Mouse (Mus musculus) lung, adult 2 months (tissue): ENCODE measurements around the gene Ankrd13b. TPM values are rescaled to one million over a fixed set of nuclear protein-coding genes. Genes with fewer than 3 reads are reported as not detected.

Experiments used
- DNase-seq: peaks from one replicate; pipeline ENCODE4 v3.0.0; 2022
- H3K4me1 ChIP-seq: fragments of 200-500 bp; 2 replicates; pipeline ENCODE4 v1.6.1; 2011; ENCODE audit warnings: low read length; ENCODE audit not compliant: control insufficient read depth, insufficient read depth
- H3K4me3 ChIP-seq: fragments of 200-500 bp; replicated peaks from 2 replicates; pipeline ENCODE3; 2011; ENCODE audit warnings: low read depth, mild to moderate bottlenecking, control low read depth, low read length; ENCODE audit errors: extremely low read depth
- CTCF ChIP-seq: fragments of 200-500 bp; IDR thresholded peaks from 2 replicates; pipeline ENCODE4 v1.5.1; 2011; ENCODE audit warnings: mild to moderate bottlenecking, low read length, control low read depth; ENCODE audit not compliant: insufficient read depth
- POLR2A ChIP-seq: fragments of 200-500 bp; IDR thresholded peaks from 2 replicates; pipeline ENCODE4 v1.6.1; 2011; ENCODE audit warnings: low read depth, mild to moderate bottlenecking, control low read depth, low read length, borderline replicate concordance; ENCODE audit errors: extremely low read depth
- WGBS: fragments of 180-500 bp; shearing (Covaris S2); methylation state at CpG from one replicate; pipeline ENCODE4 v1.1.7; 2018; 5-methylcytosine and 5-hydroxymethylcytosine counted together
- polyA plus RNA-seq: library from polyadenylated mRNA; depleted of rRNA; stranded (reverse); fragments of >200 nt; gene quantifications from 2 replicates; pipeline ENCODE4 v1.2.3, GENCODE M21; 2012

The Ankrd13b gene
- polyA plus RNA-seq, 1 experiment, result 22.4 TPM

DNA sequence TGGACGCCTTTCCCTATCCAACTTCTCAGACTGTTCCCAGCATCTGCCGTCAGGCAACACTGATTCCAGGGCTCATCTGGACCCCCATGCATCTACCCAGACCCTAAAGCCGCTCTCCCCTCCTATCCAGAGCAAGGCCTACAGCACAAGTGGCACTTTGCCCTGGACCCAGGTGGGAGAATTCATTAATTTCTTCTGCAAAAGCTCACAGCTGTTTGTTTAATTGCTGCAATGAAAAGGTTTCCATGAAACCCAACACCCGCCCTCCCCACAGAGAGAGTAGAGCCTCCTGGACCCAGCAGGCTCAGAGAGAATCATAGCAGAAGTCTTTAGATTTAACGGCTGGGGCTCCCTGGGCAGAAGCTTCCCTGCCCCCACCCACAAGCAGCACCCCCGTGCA, 4.2 kb downstream of the Ankrd13b start:
- no peak for TF ChIP-seq CTCF
- no peak for TF ChIP-seq POLR2A
- DNase-seq, result no peak
- 80% methylated on average over 6 of the region's 6 CpGs for WGBS
- Histone ChIP-seq H3K4me1 (peaks cover 7% of the 10 kb centered on the region; the same call in 1 of the 2 replicates), H3K4me3 (no peak overlapping the region)

DNA sequence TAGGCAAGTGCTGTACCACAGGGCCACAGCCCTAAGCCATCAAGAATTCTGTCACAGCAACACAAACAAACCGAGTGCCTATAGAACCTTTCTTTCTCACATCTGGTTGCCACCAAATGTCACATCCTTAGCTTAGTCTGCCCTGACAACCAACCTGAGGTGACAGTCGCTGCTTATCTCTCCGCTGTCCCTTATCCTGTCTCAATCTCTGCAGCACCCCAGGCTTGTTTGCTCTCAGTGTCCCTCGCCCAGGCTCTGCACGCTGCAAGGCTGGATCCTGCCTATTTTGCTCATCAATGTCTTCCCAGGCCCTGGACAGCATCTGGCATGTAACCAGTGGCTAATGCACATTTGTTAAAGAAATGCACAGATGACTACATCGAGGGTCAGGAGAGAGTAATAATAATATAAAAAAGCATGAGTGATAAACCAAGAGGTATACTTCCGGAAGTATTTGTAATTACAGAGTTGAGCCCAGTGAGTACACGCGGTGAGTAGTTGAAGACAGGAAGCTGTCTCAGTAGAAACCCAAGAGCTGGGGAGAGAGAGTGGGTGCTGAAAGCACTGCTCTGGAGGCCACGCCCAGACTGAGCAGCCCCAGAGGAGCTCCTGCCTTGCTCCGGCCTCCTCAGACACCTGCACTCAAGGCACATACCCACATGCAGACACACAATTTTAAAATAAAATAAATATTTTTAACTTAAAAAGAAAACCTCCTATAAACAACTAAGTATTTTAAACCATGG, 5.8 kb downstream of the Ankrd13b start:
- Histone ChIP-seq H3K4me3 (no peak overlapping the region), H3K4me1 (peaks cover under 1% of the 10 kb centered on the region; the same call in 1 of the 2 replicates)
- 41% methylated on average over 11 of the region's 11 CpGs for WGBS
- no peak for DNase-seq
- TF ChIP-seq POLR2A, result no peak
- TF ChIP-seq CTCF, result no peak

DNA sequence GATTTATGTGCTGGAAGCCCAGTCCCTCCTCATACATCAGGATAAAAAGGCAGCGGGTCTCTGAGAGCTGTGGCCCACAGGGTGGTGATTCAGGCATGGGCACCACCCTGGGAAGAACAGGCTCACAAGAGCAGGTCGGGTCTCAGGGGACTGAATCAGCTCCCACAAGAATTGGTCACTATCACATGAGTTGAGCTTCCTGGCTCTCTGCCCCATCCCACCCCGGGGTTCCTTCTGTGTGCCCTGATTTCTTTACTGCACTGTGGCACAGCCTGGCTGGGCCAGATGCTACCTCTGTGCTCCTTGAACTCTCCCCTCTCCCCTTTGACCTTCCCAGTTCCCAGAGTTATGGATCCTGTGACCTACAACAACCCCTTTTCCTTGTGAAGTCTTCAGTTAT, 6.4 kb downstream of the Ankrd13b start:
- 53% methylated on average over 3 of the region's 3 CpGs for WGBS
- Histone ChIP-seq H3K4me1 (no peaks in the 10 kb centered on the region), H3K4me3 (no peak overlapping the region)
- no peak for DNase-seq
- TF ChIP-seq CTCF (no peak), POLR2A (no peak)

DNA sequence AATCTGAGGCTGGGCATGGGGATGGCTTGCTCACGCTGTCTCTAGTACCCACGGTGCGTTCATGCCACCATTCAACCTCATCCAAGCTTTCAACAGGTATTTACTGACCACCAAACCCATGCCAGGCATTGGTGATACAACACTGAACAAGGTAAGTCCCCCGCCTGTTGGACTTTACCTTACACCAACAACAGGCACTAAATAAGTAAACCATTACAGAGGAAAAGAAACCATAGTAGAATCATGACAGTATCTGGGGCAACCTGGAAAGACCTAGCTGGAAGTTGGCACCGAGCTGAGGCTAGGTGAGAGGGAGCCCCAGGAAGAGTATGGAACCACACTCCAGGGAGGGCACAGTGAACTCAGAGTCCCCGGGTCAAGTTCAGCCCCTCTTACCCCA, 12.6 kb downstream of the Ankrd13b start:
- DNase-seq, result no peak
- no peak for TF ChIP-seq POLR2A
- no peak for TF ChIP-seq CTCF
- WGBS, result 93% methylated on average over 6 of the region's 6 CpGs
- no peak overlapping the region for H3K4me3 ChIP-seq
- no peaks in the 10 kb centered on the region for H3K4me1 ChIP-seq

DNA sequence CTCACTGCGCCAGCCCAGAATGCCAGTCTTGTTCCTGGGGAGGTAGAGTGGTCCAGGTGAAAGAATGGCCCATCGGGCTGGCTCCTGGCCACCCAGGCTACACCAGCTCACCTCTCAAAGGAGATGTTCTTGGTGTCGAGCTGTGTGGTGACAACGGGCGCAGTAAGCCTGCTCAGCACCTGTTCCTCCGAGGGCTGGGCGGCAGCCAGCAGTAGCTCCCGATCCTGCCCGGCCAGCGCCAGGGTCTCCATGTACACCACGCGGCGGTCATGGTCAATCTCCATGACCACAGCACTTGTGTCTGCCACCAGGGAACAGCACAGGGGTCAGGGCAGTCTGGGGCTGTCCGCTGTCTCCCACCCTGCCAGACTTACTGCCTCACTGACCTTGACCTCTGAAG, 13.3 kb downstream of the Ankrd13b start:
- TF ChIP-seq CTCF (no peak), POLR2A (no peak)
- no peaks in the 10 kb centered on the region for H3K4me1 ChIP-seq
- H3K4me3 ChIP-seq, result no peak overlapping the region
- no peak for DNase-seq
- 95% methylated on average over 14 of the region's 14 CpGs for WGBS

DNA sequence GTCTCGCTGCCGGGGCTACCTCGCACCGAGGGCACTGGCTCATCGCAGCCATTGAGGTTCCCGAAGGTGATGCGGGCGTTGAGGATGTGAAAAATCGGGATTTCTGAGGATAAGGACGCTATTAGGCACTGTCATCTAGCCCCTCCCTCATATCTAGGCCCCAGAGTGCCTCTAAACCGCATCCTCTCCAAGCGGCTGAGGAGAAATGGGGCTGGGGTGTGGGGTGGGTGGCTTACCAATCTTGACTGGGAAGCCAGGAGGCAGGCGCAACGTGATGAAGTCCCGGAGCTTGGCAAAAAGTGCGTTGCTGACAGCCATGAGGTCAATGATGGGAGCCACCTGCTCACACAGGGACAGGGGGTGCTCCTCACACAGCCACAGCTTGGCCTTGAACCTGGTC, 16.7 kb downstream of the Ankrd13b start:
- TF ChIP-seq CTCF (no peak), POLR2A (no peak)
- H3K4me1 ChIP-seq, result no peaks in the 10 kb centered on the region; the same call in 1 of the 2 replicates
- no peak for DNase-seq
- no peak overlapping the region for H3K4me3 ChIP-seq
- WGBS, result 90% methylated on average over 16 of the region's 16 CpGs

DNA sequence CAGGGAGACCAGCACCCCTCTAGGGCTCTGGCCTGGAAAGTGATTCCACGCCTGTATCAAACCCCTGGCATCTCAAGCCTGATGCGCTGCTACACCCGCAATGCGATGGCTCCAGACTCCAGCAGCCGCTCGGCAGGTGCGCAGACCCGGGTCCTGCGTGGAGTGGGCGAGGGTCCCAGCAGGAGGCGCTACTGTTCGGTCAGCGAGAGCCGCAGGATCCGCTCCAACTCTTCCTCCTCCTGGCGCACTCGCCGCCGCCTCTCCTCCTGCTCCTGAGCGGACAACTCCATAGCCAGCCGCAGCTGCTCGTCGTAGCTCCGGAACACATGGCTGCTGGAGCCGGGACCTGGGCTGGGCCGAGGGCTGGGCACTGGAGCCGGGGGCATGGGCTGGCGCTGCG, 18.1 kb downstream of the Ankrd13b start:
- TF ChIP-seq CTCF, result no peak
- TF ChIP-seq POLR2A, result no peak
- peaks cover 3% of the 10 kb centered on the region; the same call in 1 of the 2 replicates for H3K4me1 ChIP-seq
- no peak overlapping the region for H3K4me3 ChIP-seq
- 82% methylated on average over 28 of the region's 29 CpGs for WGBS
- DNase-seq, result no peak

DNA sequence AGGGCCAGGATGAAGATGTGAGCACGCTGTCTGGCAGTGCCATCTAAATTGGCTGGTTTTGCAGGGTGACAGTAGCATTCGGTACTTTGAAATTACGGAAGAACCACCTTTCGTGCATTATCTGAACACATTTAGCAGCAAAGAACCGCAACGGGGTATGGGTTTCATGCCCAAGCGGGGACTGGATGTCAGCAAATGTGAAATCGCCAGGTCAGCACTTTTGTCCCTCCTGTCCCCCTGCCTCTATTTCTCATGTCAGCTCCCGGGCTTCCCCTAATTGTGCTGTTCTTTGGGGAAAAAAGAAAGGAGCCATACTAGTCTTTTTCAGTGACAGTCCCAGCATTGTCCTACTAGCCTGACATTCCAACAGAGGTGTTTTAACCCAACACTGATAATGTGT, 21.1 kb downstream of the Ankrd13b start:
- Histone ChIP-seq H3K4me3 (no peak overlapping the region), H3K4me1 (peaks cover 3% of the 10 kb centered on the region; the same call in 1 of the 2 replicates)
- 89% methylated on average over 9 of the region's 9 CpGs for WGBS
- TF ChIP-seq POLR2A (no peak), CTCF (no peak)
- no peak for DNase-seq

DNA sequence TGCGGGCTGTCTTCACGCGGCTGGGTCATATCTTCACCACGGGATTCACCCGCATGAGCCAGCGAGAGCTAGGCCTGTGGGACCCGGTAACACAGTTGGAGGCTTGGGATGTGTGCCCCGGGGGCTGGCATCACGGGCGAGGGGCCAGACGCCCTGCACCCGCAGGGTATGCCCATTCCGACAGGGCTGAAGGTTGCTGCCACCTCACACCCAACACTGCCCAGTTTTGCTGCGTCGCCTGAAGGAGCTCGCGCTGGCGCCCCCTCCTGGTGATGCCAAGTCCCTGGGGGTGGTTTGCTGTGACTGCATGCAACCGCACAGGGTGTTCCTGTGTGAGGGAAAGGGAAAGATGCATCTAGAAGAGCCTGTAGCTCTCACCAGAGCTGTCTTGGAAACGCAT, 21.7 kb downstream of the Ankrd13b start:
- Histone ChIP-seq H3K4me3 (no peak overlapping the region), H3K4me1 (peaks cover 3% of the 10 kb centered on the region; the same call in 1 of the 2 replicates)
- peak; percentile 83 for DNase-seq
- TF ChIP-seq CTCF (peak; percentile 76), POLR2A (no peak)
- WGBS, result 11% methylated on average over 20 of the region's 20 CpGs

DNA sequence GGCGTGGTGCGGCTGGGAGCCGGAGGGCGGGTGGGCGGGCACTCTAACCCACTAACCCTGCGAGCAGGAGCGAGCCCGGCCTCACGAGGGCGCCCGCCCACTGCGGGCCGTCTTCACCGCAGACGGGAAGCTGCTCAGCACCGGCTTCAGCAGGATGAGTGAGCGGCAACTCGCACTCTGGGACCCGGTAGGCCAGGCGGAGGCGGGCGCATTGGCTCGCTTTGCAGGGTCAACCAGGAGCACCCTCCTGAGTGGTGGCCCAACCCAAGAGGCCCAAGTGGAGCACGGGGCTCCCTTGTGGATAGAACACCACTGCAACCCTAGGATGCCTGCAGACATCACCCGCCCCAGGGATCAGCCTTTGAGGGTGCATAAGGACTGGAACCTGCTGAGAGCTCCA, 22.3 kb downstream of the Ankrd13b start:
- Histone ChIP-seq H3K4me3 (no peak overlapping the region), H3K4me1 (peaks cover 3% of the 10 kb centered on the region; the same call in 1 of the 2 replicates)
- peak; percentile 78 for DNase-seq
- TF ChIP-seq CTCF (peak; percentile 50), POLR2A (no peak)
- 8% methylated on average over 25 of the region's 25 CpGs for WGBS

DNA sequence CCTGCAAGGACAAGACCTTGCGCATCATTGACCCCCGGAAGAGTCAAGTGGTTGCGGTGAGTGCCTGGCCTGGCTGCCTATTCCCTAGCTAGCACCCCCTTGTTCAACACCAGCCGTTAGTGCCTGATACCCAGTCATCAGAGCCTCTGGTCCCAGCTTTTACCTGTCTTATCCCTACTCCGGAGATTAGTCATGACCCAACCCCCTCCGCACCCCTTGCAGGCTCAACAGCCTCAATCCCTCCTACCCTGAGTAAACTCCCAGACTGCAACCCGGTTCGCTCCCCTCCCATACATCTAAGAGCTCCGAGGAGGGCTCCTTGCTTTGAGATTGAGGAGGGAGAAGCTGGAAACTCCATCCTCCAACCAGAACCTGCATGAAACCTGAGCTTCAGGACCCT, 22.9 kb downstream of the Ankrd13b start:
- 50% methylated on average over 9 of the region's 9 CpGs for WGBS
- no peak overlapping the region for H3K4me3 ChIP-seq
- DNase-seq, result no peak
- TF ChIP-seq POLR2A (no peak), CTCF (no peak)
- peaks cover 6% of the 10 kb centered on the region for H3K4me1 ChIP-seq
